Mouse (Mus musculus) stomach, postnatal 0 days (tissue): Measurements from ENCODE around the gene Grk2.

ENCODE experiments used
- CTCF ChIP-seq: IDR thresholded peaks from 2 replicates; pipeline ENCODE4 v1.5.1; 2016; ENCODE audit warnings: antibody characterized with exemption, low read depth, mild to moderate bottlenecking, moderate library complexity
- EP300 ChIP-seq: optimal IDR thresholded peaks from 2 replicates; pipeline ENCODE3; 2016; ENCODE audit warnings: antibody characterized with exemption

DNA sequence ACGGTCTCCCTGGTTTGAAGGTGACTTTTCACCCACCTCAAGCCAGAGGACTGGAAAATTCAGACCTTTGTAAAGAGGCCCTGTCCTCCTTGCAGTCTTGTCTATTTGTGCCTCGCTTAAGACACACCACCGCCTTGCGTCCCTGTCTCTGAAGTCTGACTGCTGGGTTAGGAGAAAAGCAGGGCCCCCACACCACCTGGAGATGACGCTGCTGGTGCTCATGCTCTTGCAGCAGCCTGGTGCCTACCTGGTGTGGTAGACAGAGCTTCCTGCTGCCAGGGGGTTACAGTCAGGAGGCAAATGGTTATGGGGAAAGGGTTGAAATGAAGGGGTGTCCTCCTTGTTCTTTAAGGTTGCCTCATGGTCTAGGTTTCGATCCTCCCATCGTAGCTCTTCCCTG, 51.8 kb downstream of the Grk2 start:
- TF ChIP-seq CTCF (no peak), EP300 (no peak)
